Mouse (Mus musculus): ENCODE data around the gene Atxn7l2.

DNA sequence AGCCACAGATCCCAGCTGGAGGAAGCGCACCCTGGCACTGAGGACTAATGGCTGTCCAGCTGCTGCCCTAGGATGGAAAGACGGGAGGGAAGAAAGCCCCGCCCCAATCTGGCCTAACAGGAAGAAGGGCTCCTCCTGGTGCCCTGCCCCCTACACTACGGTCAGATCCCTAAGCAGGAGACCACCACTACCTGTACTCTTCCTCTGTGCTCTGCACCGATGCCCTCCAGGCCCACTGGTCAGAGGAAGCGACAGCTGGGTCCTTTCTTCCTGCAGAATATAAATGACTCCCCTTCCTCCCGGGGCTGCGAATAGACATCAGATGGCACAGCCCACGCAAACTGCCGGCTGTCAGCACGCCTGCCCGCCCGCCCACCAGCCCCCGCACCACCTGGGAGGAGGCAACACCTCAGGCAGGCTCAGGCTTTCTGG, 13.7 kb downstream of the Atxn7l2 start:
- TF ChIP-seq CTCF (IDR thresholded peaks at IDR 0.05; ENCODE audit: borderline replicate concordance, control insufficient read depth, extremely low read depth, insufficient read depth, low read length, poor library complexity) (no peak), POLR2A (IDR thresholded peaks at IDR 0.05; ENCODE audit: control insufficient read depth, extremely low read depth, insufficient read depth, low read length, poor library complexity) (no peak)

Data from thymus, adult 2 months (tissue).